Mouse (Mus musculus) NIH3T3 (cell line): Measurements from ENCODE around the gene Pafah1b2.

ENCODE experiments used
- DNase-seq: peaks from one replicate; pipeline ENCODE4 v3.0.0-alpha.2; 2012; ENCODE audit warnings: low read depth

Pafah1b2 gene

GRCm38 (mm10) chr9:46012091-46013008 is at the start of gene Pafah1b2, which contains the start of gene Sik3:
Pafah1b2 (minus strand) TSS chr9:46012690.
Sik3 (plus strand) TSS chr9:46012820.
- peak; percentile 97 for DNase-seq

GRCm38 (mm10) chr9:46061696-46062425 is 49.4 kb upstream of the Pafah1b2 start:
- DNase-seq: peak; percentile 83

GRCm38 (mm10) chr9:46060249-46060648 is 47.8 kb upstream of the Pafah1b2 start:
- DNase-seq: no peak

GRCm38 (mm10) chr9:46058065-46058464 is 45.6 kb upstream of the Pafah1b2 start:
- no peak for DNase-seq

GRCm38 (mm10) chr9:46053014-46053666 is 40.6 kb upstream of the Pafah1b2 start:
- DNase-seq: no peak

GRCm38 (mm10) chr9:46050203-46050602 is 37.7 kb upstream of the Pafah1b2 start:
- DNase-seq: no peak

GRCm38 (mm10) chr9:46049525-46049924 is 37.0 kb upstream of the Pafah1b2 start:
- no peak for DNase-seq

GRCm38 (mm10) chr9:46046724-46047517 is 34.4 kb upstream of the Pafah1b2 start:
- no peak for DNase-seq

GRCm38 (mm10) chr9:46043626-46044025 is 31.1 kb upstream of the Pafah1b2 start:
- DNase-seq: no peak

GRCm38 (mm10) chr9:46042387-46042786 is 29.9 kb upstream of the Pafah1b2 start:
- DNase-seq: no peak

- DNase-seq: no peak
Observed at GRCm38 (mm10) chr9:46041186-46041585, 28.7 kb upstream of the Pafah1b2 start.

- DNase-seq: no peak
Observed at GRCm38 (mm10) chr9:46038786-46039185, 26.3 kb upstream of the Pafah1b2 start.

GRCm38 (mm10) chr9:46036881-46037280 is 24.4 kb upstream of the Pafah1b2 start:
- DNase-seq: no peak

GRCm38 (mm10) chr9:46035290-46035871 is 22.9 kb upstream of the Pafah1b2 start:
- DNase-seq: peak; percentile 38

GRCm38 (mm10) chr9:46033862-46034261 is 21.4 kb upstream of the Pafah1b2 start:
- no peak for DNase-seq

GRCm38 (mm10) chr9:46033058-46033457 is 20.6 kb upstream of the Pafah1b2 start:
- no peak for DNase-seq

GRCm38 (mm10) chr9:46032190-46032589 is 19.7 kb upstream of the Pafah1b2 start:
- DNase-seq: no peak

GRCm38 (mm10) chr9:46030968-46031367 is 18.5 kb upstream of the Pafah1b2 start:
- no peak for DNase-seq

- DNase-seq: no peak
Observed at GRCm38 (mm10) chr9:46030184-46030583, 17.7 kb upstream of the Pafah1b2 start.

GRCm38 (mm10) chr9:46029534-46029933 is 17.0 kb upstream of the Pafah1b2 start:
- no peak for DNase-seq

GRCm38 (mm10) chr9:46027994-46028393 is 15.5 kb upstream of the Pafah1b2 start:
- DNase-seq: no peak
